Mouse (Mus musculus) limb, embryonic 14.5 days (tissue): ENCODE measurements around the gene Acoxl. TPM values are rescaled to one million over a fixed set of nuclear protein-coding genes. Genes with fewer than 3 reads are reported as not detected.

Experiments used
- ATAC-seq: fragments of 200-750 bp; cut with Nextera tagmentation; 2 replicates; pipeline ENCODE4 v1.8.0; 2017; ENCODE audit warnings: low read depth, moderate number of reproducible peaks, moderate TSS enrichment; ENCODE audit not compliant: low FRiP score
- DNase-seq: peaks from one replicate; pipeline ENCODE4 v3.0.0-alpha.2; 2015; ENCODE audit warnings: low spot score
- H3K27ac ChIP-seq: fragments of 300-500 bp; sonication (generic); replicated peaks from 2 replicates; pipeline ENCODE4 v1.5.1; 2014; ENCODE audit warnings: low read depth, mild to moderate bottlenecking, low read length, moderate library complexity, mixed read lengths
- H3K27me3 ChIP-seq: fragments of 300-500 bp; sonication (generic); 2 replicates; pipeline ENCODE4 v1.6.1; 2014; ENCODE audit warnings: low read length, mixed read lengths; ENCODE audit not compliant: control insufficient read depth, insufficient read depth
- H3K36me3 ChIP-seq: fragments of 300-500 bp; sonication (generic); 2 replicates; pipeline ENCODE4 v1.6.1; 2014; ENCODE audit warnings: mild to moderate bottlenecking, low read length, moderate library complexity, mixed read lengths; ENCODE audit not compliant: control insufficient read depth, insufficient read depth
- H3K4me1 ChIP-seq: fragments of 300-500 bp; sonication (generic); 2 replicates; pipeline ENCODE4 v1.6.1; 2014; ENCODE audit warnings: antibody characterized with exemption, low read length, mixed read lengths; ENCODE audit not compliant: control insufficient read depth, insufficient read depth
- H3K4me2 ChIP-seq: fragments of 300-500 bp; sonication (generic); replicated peaks from 2 replicates; pipeline ENCODE4 v1.6.1; 2014; ENCODE audit warnings: low read depth, mild to moderate bottlenecking, low read length, moderate library complexity; ENCODE audit not compliant: severe bottlenecking
- H3K4me3 ChIP-seq: fragments of 300-500 bp; sonication (generic); replicated peaks from 2 replicates; pipeline ENCODE4 v1.5.1; 2014; ENCODE audit warnings: low read length
- H3K9ac ChIP-seq: fragments of 300-500 bp; sonication (generic); 2 replicates; pipeline ENCODE4 v1.6.1; 2014; ENCODE audit warnings: mild to moderate bottlenecking, low read depth, low read length, moderate library complexity; ENCODE audit not compliant: severe bottlenecking
- H3K9me3 ChIP-seq: fragments of 300-500 bp; sonication (generic); 2 replicates; pipeline ENCODE4 v1.6.1; 2016; ENCODE audit warnings: low read length; ENCODE audit not compliant: control insufficient read depth
- POLR2A ChIP-seq: fragments of 200-500 bp; IDR thresholded peaks from 2 replicates; pipeline ENCODE4 v1.8.0; 2012; ENCODE audit warnings: inconsistent platforms, mild to moderate bottlenecking, moderate library complexity, borderline replicate concordance; ENCODE audit not compliant: insufficient read depth, insufficient read length; ENCODE audit errors: extremely low read depth
- WGBS: fragments of 180-500 bp; shearing (Covaris S2); extraction: QIAGEN DNeasy Blood & Tissue Kit; methylation state at CpG from one replicate; pipeline ENCODE4 v1.1.7; 2014; 5-methylcytosine and 5-hydroxymethylcytosine counted together
- polyA plus RNA-seq, 2 experiments: library from polyadenylated mRNA; depleted of rRNA in 1 of 2; stranded (reverse) in 1 of 2; unstranded in 1 of 2; fragments of >200 nt; fragmentation: Nextera tagmentation in 1 of 2; extraction: Ambion mirVana in 1 of 2; gene quantifications; 2 replicates each; pipeline versions ENCODE4 v1.2.1 to v1.2.3; 2012 to 2014

Acoxl gene
- polyA plus RNA-seq, 2 experiments = 0.13 TPM; not detected in 1

- no peaks in the 10 kb centered on the region for H3K27me3 ChIP-seq
- H3K9me3 ChIP-seq = no peaks in the 10 kb centered on the region
- no peak overlapping the region for H3K4me3 ChIP-seq
- H3K36me3 ChIP-seq = no peaks in the 10 kb centered on the region
- DNase-seq (no peak), ATAC-seq (no peak)
- H3K27ac ChIP-seq = no peak overlapping the region
- H3K4me1 ChIP-seq = no peaks in the 10 kb centered on the region
- no peak overlapping the region for H3K4me2 ChIP-seq
- 87% methylated on average over 11 of the region's 11 CpGs for WGBS
- H3K9ac ChIP-seq = no peak overlapping the region
- TF ChIP-seq POLR2A = no peak
Observed at GRCm38 (mm10) chr2:128105651-128106050, 267.0 kb downstream of the Acoxl start.

GRCm38 (mm10) chr2:128111537-128111936, 272.9 kb downstream of the Acoxl start:
- Histone ChIP-seq H3K36me3 (no peaks in the 10 kb centered on the region), H3K4me1 (no peaks in the 10 kb centered on the region), H3K4me3 (no peak overlapping the region), H3K27ac (no peak overlapping the region), H3K4me2 (no peak overlapping the region), H3K9ac (no peak overlapping the region), H3K27me3 (no peaks in the 10 kb centered on the region), H3K9me3 (no peaks in the 10 kb centered on the region)
- DNase-seq = no peak
- TF ChIP-seq POLR2A = no peak
- 65% methylated on average over 9 of the region's 9 CpGs for WGBS
- no peak for ATAC-seq

- no peak for TF ChIP-seq POLR2A
Observed at GRCm38 (mm10) chr2:128114621-128115020, 275.9 kb downstream of the Acoxl start.

GRCm38 (mm10) chr2:128115579-128115978, 276.9 kb downstream of the Acoxl start:
- 63% methylated on average over 4 of the region's 4 CpGs for WGBS
- TF ChIP-seq POLR2A = no peak
- H3K4me1 ChIP-seq = no peaks in the 10 kb centered on the region
- no peak overlapping the region for H3K4me2 ChIP-seq
- no peaks in the 10 kb centered on the region for H3K27me3 ChIP-seq
- no peak overlapping the region for H3K9ac ChIP-seq
- H3K27ac ChIP-seq = no peak overlapping the region
- ATAC-seq = no peak
- no peak overlapping the region for H3K4me3 ChIP-seq
- no peaks in the 10 kb centered on the region for H3K36me3 ChIP-seq
- no peaks in the 10 kb centered on the region for H3K9me3 ChIP-seq
- no peak for DNase-seq

More at GRCm38 (mm10) chr2:128114621-128115020, 275.9 kb downstream of the Acoxl start:
- Histone ChIP-seq H3K27ac (no peak overlapping the region), H3K4me3 (no peak overlapping the region), H3K36me3 (no peaks in the 10 kb centered on the region), H3K4me2 (no peak overlapping the region), H3K4me1 (no peaks in the 10 kb centered on the region), H3K9ac (no peak overlapping the region), H3K27me3 (no peaks in the 10 kb centered on the region), H3K9me3 (no peaks in the 10 kb centered on the region)
- no peak for DNase-seq
- ATAC-seq = no peak
- 76% methylated on average over 3 of the region's 3 CpGs for WGBS

- Histone ChIP-seq H3K4me1 (0 out of 2 replicates have a peak, but pooled peaks cover 2% of the 10 kb centered on the region), H3K9ac (no peak overlapping the region), H3K36me3 (no peaks in the 10 kb centered on the region), H3K27ac (no peak overlapping the region), H3K4me2 (no peak overlapping the region), H3K9me3 (no peaks in the 10 kb centered on the region), H3K27me3 (peaks cover 8% of the 10 kb centered on the region), H3K4me3 (no peak overlapping the region)
- DNase-seq (no peak), ATAC-seq (no peak)
- 75% methylated on average over 7 of the region's 7 CpGs for WGBS
- TF ChIP-seq POLR2A = no peak
Observed at GRCm38 (mm10) chr2:128117605-128118004, 278.9 kb downstream of the Acoxl start.

- no peaks in the 10 kb centered on the region for H3K36me3 ChIP-seq
- no peak overlapping the region for H3K4me3 ChIP-seq
- 86% methylated on average over 9 of the region's 9 CpGs for WGBS
- peaks cover 14% of the 10 kb centered on the region for H3K4me1 ChIP-seq
- TF ChIP-seq POLR2A = no peak
- H3K9ac ChIP-seq = no peak overlapping the region
- no peak overlapping the region for H3K27ac ChIP-seq
- no peaks in the 10 kb centered on the region for H3K9me3 ChIP-seq
- ATAC-seq (no peak), DNase-seq (no peak)
- H3K4me2 ChIP-seq = no peak overlapping the region
- H3K27me3 ChIP-seq = peaks cover 22% of the 10 kb centered on the region
Observed at GRCm38 (mm10) chr2:128118971-128119370, 280.3 kb downstream of the Acoxl start.
